17 mouse cellular contexts compared by ENCODE assay signal in genomic region chr17:90817898-90818297, GRCm38 (mm10).
DNase-seq lines count a peak whose midpoint lies in the region; ATAC-seq and TF ChIP-seq lines count a peak whose summit lies in the region.
"Had no signal": no experiment of that assay in that cellular context is flagged by ENCODE, and none has a peak within 500 bp of the region (broad histone marks: within the 10 kb centered on the region; RNA-seq: fewer than 3 reads in every experiment).

No protein-coding gene starts in this region.

- no peak overlapping the region for H3K4me2 ChIP-seq in forebrain, embryonic 15.5 days (replicated peaks)
- H3K4me2 ChIP-seq: embryonic facial prominence, embryonic 12.5 days had no signal

- H3K27me3 ChIP-seq in forebrain, embryonic 15.5 days = no peaks in the 10 kb centered on the region
- no peaks in the 10 kb centered on the region for H3K27me3 ChIP-seq in forebrain, embryonic 10.5 days (ENCODE audit: poor library complexity, severe bottlenecking)
- H3K27me3 ChIP-seq: embryonic facial prominence, embryonic 12.5 days had no signal

- DNase-seq in cerebellum, adult 9-10 months = peak; percentile 67
- DNase-seq in cerebellum, postnatal 10 days = no peak
- DNase-seq in forebrain, embryonic 10.5 days (ENCODE audit: extremely low spot score, low spot score) = no peak
- peak in 1 of 2 experiments; percentile 40 for DNase-seq in layer of hippocampus, adult 2 months (ENCODE audit: low spot score in 2 of 2)
- DNase-seq in layer of hippocampus, postnatal 25 days (ENCODE audit: extremely low spot score in 1 of 2, low spot score in 1 of 2) = no peak
- peak; percentile 34 for DNase-seq in brain, embryonic 18.5 days (ENCODE audit: low read depth, low spot score)
- DNase-seq: adrenal gland, adult 2 months; adrenal gland, postnatal 10 days; adrenal gland, postnatal 25 days; B cell, adult 2 months; cerebellum, adult 11-12 months; cerebellum, adult 9-11 months; forebrain, postnatal 0 days had no signal

- WGBS in forebrain, embryonic 15.5 days = 72% methylated on average over 2 of the region's 2 CpGs
- WGBS in forebrain, embryonic 10.5 days = 82% methylated on average over 2 of the region's 2 CpGs

- H3K9ac ChIP-seq in forebrain, embryonic 15.5 days (replicated peaks) = no peak overlapping the region
- H3K9ac ChIP-seq: embryonic facial prominence, embryonic 12.5 days; forebrain, postnatal 0 days had no signal

- no peak overlapping the region for H3K4me3 ChIP-seq in forebrain, embryonic 15.5 days
- H3K4me3 ChIP-seq in forebrain, embryonic 10.5 days = no peak overlapping the region
- H3K4me3 ChIP-seq in layer of hippocampus, adult 2 months = no peak overlapping the region
- H3K4me3 ChIP-seq: embryonic facial prominence, embryonic 10.5 days; embryonic facial prominence, embryonic 12.5 days had no signal

- ATAC-seq in forebrain, embryonic 15.5 days (replicated peaks) = peak; percentile 76
- no peak for ATAC-seq in CD4-positive, CD25-positive, alpha-beta regulatory T cell, adult 4 months
- ATAC-seq: forebrain, postnatal 0 days had no signal

- no peak overlapping the region for H3K27ac ChIP-seq in forebrain, embryonic 15.5 days (replicated peaks)
- H3K27ac ChIP-seq in forebrain, embryonic 10.5 days = no peak overlapping the region
- peak overlapping the region; percentile 46; the same call in 1 of the 2 replicates for H3K27ac ChIP-seq in layer of hippocampus, adult 2 months
- H3K27ac ChIP-seq: embryonic facial prominence, embryonic 10.5 days; embryonic facial prominence, embryonic 12.5 days had no signal

- H3K9me3 ChIP-seq in forebrain, embryonic 15.5 days = no peaks in the 10 kb centered on the region
- no peaks in the 10 kb centered on the region for H3K9me3 ChIP-seq in forebrain, embryonic 10.5 days
- H3K9me3 ChIP-seq: embryonic facial prominence, embryonic 10.5 days; embryonic facial prominence, embryonic 12.5 days had no signal

- TF ChIP-seq CTCF in layer of hippocampus, adult 2 months (conservative IDR thresholded peaks at IDR 0.05) = no peak

- H3K4me1 ChIP-seq in forebrain, embryonic 15.5 days = 0 out of 2 replicates have a peak, but pooled peaks cover 4% of the 10 kb centered on the region
- H3K4me1 ChIP-seq in forebrain, embryonic 10.5 days = no peaks in the 10 kb centered on the region
- H3K4me1 ChIP-seq: embryonic facial prominence, embryonic 10.5 days; embryonic facial prominence, embryonic 12.5 days had no signal

- H3K36me3 ChIP-seq in forebrain, embryonic 15.5 days = no peaks in the 10 kb centered on the region
- H3K36me3 ChIP-seq in forebrain, embryonic 10.5 days (replicated peaks) = no peaks in the 10 kb centered on the region
- H3K36me3 ChIP-seq: embryonic facial prominence, embryonic 10.5 days; embryonic facial prominence, embryonic 12.5 days had no signal

Comparison
In these comparisons a context has a peak if more than half of its experiments do, and no peak if none do; other contexts are left out.
1. DNase-seq: peak in cerebellum, adult 9-10 months (single experiment) and brain, embryonic 18.5 days (single experiment); none in cerebellum, postnatal 10 days (0 of 2), forebrain, embryonic 10.5 days (single experiment) and layer of hippocampus, postnatal 25 days (0 of 2).